Mouse (Mus musculus): Measurements from ENCODE around the gene Fam13a. TPM values are rescaled to one million over a fixed set of nuclear protein-coding genes. Genes with fewer than 3 reads are reported as not detected.

The Fam13a gene
- polyA plus RNA-seq, 1 experiment from 2014 or later, result 9.0 TPM

- Histone ChIP-seq H3K9ac (ENCODE audit: low read length) (no peak overlapping the region), H3K4me3 (ENCODE audit: control insufficient read depth in 1 of 2, insufficient read depth in 1 of 2, low read depth in 1 of 2, low read length in 2 of 2) (no peak overlapping the region), H3K36me3 (ENCODE audit: control insufficient read depth, insufficient read depth, low read length) (no peaks in the 10 kb centered on the region), H3K27me3 (ENCODE audit: control insufficient read depth, insufficient read depth, low read length) (no peaks in the 10 kb centered on the region), H3K27ac (replicated peaks in 1 of 2; ENCODE audit: control insufficient read depth in 1 of 2, insufficient read depth in 1 of 2, low read depth in 2 of 2, low read length in 2 of 2) (no peak overlapping the region), H3K9me3 (ENCODE audit: control insufficient read depth, low read length) (no peaks in the 10 kb centered on the region), H3K4me2 (ENCODE audit: low read length) (no peak overlapping the region), H3K4me1 (ENCODE audit: control insufficient read depth in 2 of 2, insufficient read depth in 2 of 2, low read length in 2 of 2) (no peaks in the 10 kb centered on the region)
- 79% methylated on average over 5 of the region's 5 CpGs for WGBS
- ATAC-seq (ENCODE audit: insufficient number of reproducible peaks, insufficient read depth, low FRiP score, low read depth), result no peak
These were observed 8.4 kb upstream of the Fam13a start for GRCm38 (mm10) chr6:59032748-59033147.

GRCm38 (mm10) chr6:59031539-59031938, 7.2 kb upstream of the Fam13a start:
- H3K4me2 ChIP-seq (ENCODE audit: low read length), result no peak overlapping the region
- no peak for ATAC-seq (ENCODE audit: insufficient number of reproducible peaks, insufficient read depth, low FRiP score, low read depth)
- H3K9ac ChIP-seq (ENCODE audit: low read length), result no peak overlapping the region
- no peaks in the 10 kb centered on the region for H3K27me3 ChIP-seq (ENCODE audit: control insufficient read depth, insufficient read depth, low read length)
- H3K27ac ChIP-seq (replicated peaks in 1 of 2; ENCODE audit: control insufficient read depth in 1 of 2, insufficient read depth in 1 of 2, low read depth in 2 of 2, low read length in 2 of 2), result no peak overlapping the region
- H3K36me3 ChIP-seq (ENCODE audit: control insufficient read depth, insufficient read depth, low read length), result no peaks in the 10 kb centered on the region
- 56% methylated on average over 6 of the region's 6 CpGs for WGBS
- H3K4me1 ChIP-seq (ENCODE audit: control insufficient read depth in 2 of 2, insufficient read depth in 2 of 2, low read length in 2 of 2), result no peaks in the 10 kb centered on the region
- H3K9me3 ChIP-seq (ENCODE audit: control insufficient read depth, low read length), result no peaks in the 10 kb centered on the region
- no peak overlapping the region for H3K4me3 ChIP-seq (ENCODE audit: control insufficient read depth in 1 of 2, insufficient read depth in 1 of 2, low read depth in 1 of 2, low read length in 2 of 2)

- H3K4me2 ChIP-seq (ENCODE audit: low read length), result no peak overlapping the region
- 82% methylated on average over 2 of the region's 2 CpGs for WGBS
- H3K4me3 ChIP-seq (ENCODE audit: control insufficient read depth in 1 of 2, insufficient read depth in 1 of 2, low read depth in 1 of 2, low read length in 2 of 2), result no peak overlapping the region
- no peaks in the 10 kb centered on the region for H3K4me1 ChIP-seq (ENCODE audit: control insufficient read depth in 2 of 2, insufficient read depth in 2 of 2, low read length in 2 of 2)
- H3K27me3 ChIP-seq (ENCODE audit: control insufficient read depth, insufficient read depth, low read length), result no peaks in the 10 kb centered on the region
- H3K36me3 ChIP-seq (ENCODE audit: control insufficient read depth, insufficient read depth, low read length), result no peaks in the 10 kb centered on the region
- ATAC-seq (ENCODE audit: insufficient number of reproducible peaks, insufficient read depth, low FRiP score, low read depth), result no peak
- no peaks in the 10 kb centered on the region for H3K9me3 ChIP-seq (ENCODE audit: control insufficient read depth, low read length)
- no peak overlapping the region for H3K9ac ChIP-seq (ENCODE audit: low read length)
- H3K27ac ChIP-seq (replicated peaks in 1 of 2; ENCODE audit: control insufficient read depth in 1 of 2, insufficient read depth in 1 of 2, low read depth in 2 of 2, low read length in 2 of 2), result no peak overlapping the region
These were observed 6.3 kb upstream of the Fam13a start for GRCm38 (mm10) chr6:59030667-59031066.

- Histone ChIP-seq H3K36me3 (ENCODE audit: control insufficient read depth, insufficient read depth, low read length) (no peaks in the 10 kb centered on the region), H3K4me1 (ENCODE audit: control insufficient read depth in 2 of 2, insufficient read depth in 2 of 2, low read length in 2 of 2) (no peaks in the 10 kb centered on the region), H3K4me3 (ENCODE audit: control insufficient read depth in 1 of 2, insufficient read depth in 1 of 2, low read depth in 1 of 2, low read length in 2 of 2) (no peak overlapping the region), H3K4me2 (ENCODE audit: low read length) (no peak overlapping the region), H3K27ac (replicated peaks in 1 of 2; ENCODE audit: control insufficient read depth in 1 of 2, insufficient read depth in 1 of 2, low read depth in 2 of 2, low read length in 2 of 2) (no peak overlapping the region), H3K9me3 (ENCODE audit: control insufficient read depth, low read length) (no peaks in the 10 kb centered on the region), H3K27me3 (ENCODE audit: control insufficient read depth, insufficient read depth, low read length) (no peaks in the 10 kb centered on the region), H3K9ac (ENCODE audit: low read length) (no peak overlapping the region)
- ATAC-seq (ENCODE audit: insufficient number of reproducible peaks, insufficient read depth, low FRiP score, low read depth), result no peak
These were observed 5.7 kb upstream of the Fam13a start for GRCm38 (mm10) chr6:59030037-59030436.

- WGBS, result 80% methylated on average over 2 of the region's 2 CpGs
These were observed 4.5 kb upstream of the Fam13a start for GRCm38 (mm10) chr6:59028871-59029270.

GRCm38 (mm10) chr6:59024806-59025205, 457 bp upstream of the Fam13a start:
- Histone ChIP-seq H3K9me3 (ENCODE audit: control insufficient read depth, low read length) (no peaks in the 10 kb centered on the region), H3K27ac (replicated peaks in 1 of 2; ENCODE audit: control insufficient read depth in 1 of 2, insufficient read depth in 1 of 2, low read depth in 2 of 2, low read length in 2 of 2) (peak overlapping the region; percentile 66 to 71), H3K4me2 (ENCODE audit: low read length) (peak overlapping the region; percentile 71), H3K27me3 (ENCODE audit: control insufficient read depth, insufficient read depth, low read length) (no peaks in the 10 kb centered on the region), H3K4me3 (ENCODE audit: control insufficient read depth in 1 of 2, insufficient read depth in 1 of 2, low read depth in 1 of 2, low read length in 2 of 2) (peak overlapping the region; percentile 55 to 63), H3K9ac (ENCODE audit: low read length) (peak overlapping the region; percentile 38; the same call in 1 of the 2 replicates), H3K4me1 (ENCODE audit: control insufficient read depth in 2 of 2, insufficient read depth in 2 of 2, low read length in 2 of 2) (peaks cover 3 to 8% of the 10 kb centered on the region in 2 experiments; a peak in 3 of 4 replicates), H3K36me3 (ENCODE audit: control insufficient read depth, insufficient read depth, low read length) (no peaks in the 10 kb centered on the region)
- no peak for ATAC-seq (ENCODE audit: insufficient number of reproducible peaks, insufficient read depth, low FRiP score, low read depth)
- WGBS, result 18% methylated on average over 3 of the region's 3 CpGs

More at GRCm38 (mm10) chr6:59028871-59029270, 4.5 kb upstream of the Fam13a start:
- no peaks in the 10 kb centered on the region for H3K27me3 ChIP-seq (ENCODE audit: control insufficient read depth, insufficient read depth, low read length)
- no peaks in the 10 kb centered on the region for H3K36me3 ChIP-seq (ENCODE audit: control insufficient read depth, insufficient read depth, low read length)
- H3K9me3 ChIP-seq (ENCODE audit: control insufficient read depth, low read length), result no peaks in the 10 kb centered on the region
- no peaks in the 10 kb centered on the region for H3K4me1 ChIP-seq (ENCODE audit: control insufficient read depth in 2 of 2, insufficient read depth in 2 of 2, low read length in 2 of 2)
- H3K4me2 ChIP-seq (ENCODE audit: low read length), result no peak overlapping the region
- H3K27ac ChIP-seq (replicated peaks in 1 of 2; ENCODE audit: control insufficient read depth in 1 of 2, insufficient read depth in 1 of 2, low read depth in 2 of 2, low read length in 2 of 2), result no peak overlapping the region
- no peak overlapping the region for H3K9ac ChIP-seq (ENCODE audit: low read length)
- ATAC-seq (ENCODE audit: insufficient number of reproducible peaks, insufficient read depth, low FRiP score, low read depth), result no peak
- no peak overlapping the region for H3K4me3 ChIP-seq (ENCODE audit: control insufficient read depth in 1 of 2, insufficient read depth in 1 of 2, low read depth in 1 of 2, low read length in 2 of 2)

- Histone ChIP-seq H3K4me3 (ENCODE audit: control insufficient read depth in 1 of 2, insufficient read depth in 1 of 2, low read depth in 1 of 2, low read length in 2 of 2) (peak overlapping the region; percentile 55 to 63), H3K4me2 (ENCODE audit: low read length) (peak overlapping the region; percentile 71), H3K4me1 (ENCODE audit: control insufficient read depth in 2 of 2, insufficient read depth in 2 of 2, low read length in 2 of 2) (peaks cover 3 to 8% of the 10 kb centered on the region in 2 experiments; a peak in 3 of 4 replicates), H3K9me3 (ENCODE audit: control insufficient read depth, low read length) (no peaks in the 10 kb centered on the region), H3K9ac (ENCODE audit: low read length) (peak overlapping the region; percentile 67), H3K27ac (replicated peaks in 1 of 2; ENCODE audit: control insufficient read depth in 1 of 2, insufficient read depth in 1 of 2, low read depth in 2 of 2, low read length in 2 of 2) (peak overlapping the region; percentile 67 to 71), H3K27me3 (ENCODE audit: control insufficient read depth, insufficient read depth, low read length) (no peaks in the 10 kb centered on the region), H3K36me3 (ENCODE audit: control insufficient read depth, insufficient read depth, low read length) (no peaks in the 10 kb centered on the region)
- no peak for ATAC-seq (ENCODE audit: insufficient number of reproducible peaks, insufficient read depth, low FRiP score, low read depth)
- WGBS, result 41% methylated on average over 6 of the region's 6 CpGs
These were observed 740 bp downstream of the Fam13a start for GRCm38 (mm10) chr6:59023455-59024163.

- Histone ChIP-seq H3K9ac (ENCODE audit: low read length) (0 out of 2 replicates have a peak overlapping the region, but pooled peaks have one; percentile 4), H3K9me3 (ENCODE audit: control insufficient read depth, low read length) (no peaks in the 10 kb centered on the region), H3K27ac (replicated peaks in 1 of 2; ENCODE audit: control insufficient read depth in 1 of 2, insufficient read depth in 1 of 2, low read depth in 2 of 2, low read length in 2 of 2) (no peak overlapping the region), H3K27me3 (ENCODE audit: control insufficient read depth, insufficient read depth, low read length) (no peaks in the 10 kb centered on the region), H3K4me2 (ENCODE audit: low read length) (peak overlapping the region; percentile 71), H3K4me1 (ENCODE audit: control insufficient read depth in 2 of 2, insufficient read depth in 2 of 2, low read length in 2 of 2) (peaks cover 3 to 8% of the 10 kb centered on the region in 2 experiments; a peak in 3 of 4 replicates), H3K4me3 (ENCODE audit: control insufficient read depth in 1 of 2, insufficient read depth in 1 of 2, low read depth in 1 of 2, low read length in 2 of 2) (peak overlapping the region in 1 of 2 experiments; percentile 55; a peak in 1 of 4 replicates), H3K36me3 (ENCODE audit: control insufficient read depth, insufficient read depth, low read length) (no peaks in the 10 kb centered on the region)
- WGBS, result 62% methylated on average over 2 of the region's 2 CpGs
- ATAC-seq (ENCODE audit: insufficient number of reproducible peaks, insufficient read depth, low FRiP score, low read depth), result no peak
These were observed 1.7 kb downstream of the Fam13a start for GRCm38 (mm10) chr6:59022621-59023020.
